Mouse (Mus musculus) midbrain, postnatal 0 days (tissue): ENCODE measurements around the gene Actl7a. TPM values are rescaled to one million over a fixed set of nuclear protein-coding genes. Genes with fewer than 3 reads are reported as not detected.

ENCODE experiments used
- ATAC-seq: fragments of 200-750 bp; cut with Nextera tagmentation; 2 replicates; pipeline ENCODE4 v1.8.0; 2017; ENCODE audit warnings: moderate number of reproducible peaks, mild to moderate bottlenecking, moderate TSS enrichment, moderate library complexity; ENCODE audit not compliant: low FRiP score
- DNase-seq: peaks from one replicate; pipeline ENCODE4 v3.0.0-alpha.2; 2015; ENCODE audit warnings: low spot score
- H3K27ac ChIP-seq: fragments of 300-500 bp; sonication (generic); 2 replicates; pipeline ENCODE4 v1.5.1; 2014; ENCODE audit warnings: low read depth, mild to moderate bottlenecking, low read length, mixed read lengths
- H3K27me3 ChIP-seq: fragments of 300-500 bp; sonication (generic); 2 replicates; pipeline ENCODE4 v1.6.1; 2014; ENCODE audit warnings: low read length, control low read depth, mixed read lengths; ENCODE audit not compliant: insufficient read depth
- H3K36me3 ChIP-seq: fragments of 300-500 bp; sonication (generic); 2 replicates; pipeline ENCODE4 v1.6.1; 2014; ENCODE audit warnings: low read length, control low read depth, mixed read lengths; ENCODE audit not compliant: insufficient read depth
- H3K4me1 ChIP-seq: fragments of 300-500 bp; sonication (generic); 2 replicates; pipeline ENCODE4 v1.6.1; 2014; ENCODE audit warnings: mild to moderate bottlenecking, control low read depth, antibody characterized with exemption, low read length, mixed read lengths; ENCODE audit not compliant: insufficient read depth
- H3K4me2 ChIP-seq: fragments of 300-500 bp; sonication (generic); 2 replicates; pipeline ENCODE4 v1.6.1; 2014; ENCODE audit warnings: low read depth, mild to moderate bottlenecking, low read length, mixed read lengths; ENCODE audit not compliant: poor library complexity, severe bottlenecking
- H3K4me3 ChIP-seq: fragments of 300-500 bp; sonication (generic); 2 replicates; pipeline ENCODE4 v1.5.1; 2014; ENCODE audit warnings: low read depth, mild to moderate bottlenecking, low read length, moderate library complexity
- H3K9ac ChIP-seq: fragments of 300-500 bp; sonication (generic); replicated peaks from 2 replicates; pipeline ENCODE4 v1.6.1; 2014; ENCODE audit warnings: mild to moderate bottlenecking, low read length, moderate library complexity, mixed read lengths; ENCODE audit not compliant: poor library complexity, severe bottlenecking
- H3K9me3 ChIP-seq: fragments of 300-500 bp; sonication (generic); 2 replicates; pipeline ENCODE4 v1.6.1; 2016; ENCODE audit warnings: low read length, control low read depth
- CTCF ChIP-seq: IDR thresholded peaks from 2 replicates; pipeline ENCODE4 v1.5.1; 2016; ENCODE audit warnings: antibody characterized with exemption, mild to moderate bottlenecking
- WGBS: fragments of 180-500 bp; shearing (Covaris S2); extraction: QIAGEN DNeasy Blood & Tissue Kit; methylation state at CpG from one replicate; pipeline ENCODE4 v1.1.7; 2014; 5-methylcytosine and 5-hydroxymethylcytosine counted together
- polyA plus RNA-seq: library from polyadenylated mRNA; unstranded; fragments of >200 nt; fragmentation: Nextera tagmentation; extraction: Ambion mirVana; gene quantifications from 2 replicates; pipeline ENCODE4 v1.2.1, GENCODE M21; 2015
- total RNA-seq: library from RNA; depleted of rRNA; stranded (reverse); fragments of >200 nt; gene quantifications from 2 replicates; pipeline ENCODE4 v1.2.3, GENCODE M21; 2014

Actl7a gene
- total and polyA plus RNA-seq, 2 experiments from 2014 or later = not detected

GRCm38 (mm10) chr4:56717932-56718331 lies 25.3 kb upstream of the Actl7a start:
- Histone ChIP-seq H3K27me3 (no peaks in the 10 kb centered on the region), H3K9ac (no peak overlapping the region), H3K9me3 (no peaks in the 10 kb centered on the region), H3K27ac (no peak overlapping the region), H3K4me3 (no peak overlapping the region), H3K4me1 (no peaks in the 10 kb centered on the region), H3K4me2 (no peak overlapping the region), H3K36me3 (no peaks in the 10 kb centered on the region)
- no peak for TF ChIP-seq CTCF
- DNase-seq (no peak), ATAC-seq (no peak)
- 97% methylated on average over 3 of the region's 3 CpGs for WGBS

GRCm38 (mm10) chr4:56718573-56719442 lies 24.4 kb upstream of the Actl7a start:
- no peak overlapping the region for H3K4me2 ChIP-seq
- H3K9ac ChIP-seq = no peak overlapping the region
- no peaks in the 10 kb centered on the region for H3K4me1 ChIP-seq
- no peak for TF ChIP-seq CTCF
- ATAC-seq (0 out of 2 replicates have a peak, but pooled peaks have one; percentile 41), DNase-seq (no peak)
- WGBS = 53% methylated on average over 12 of the region's 12 CpGs
- H3K27ac ChIP-seq = 0 out of 2 replicates have a peak overlapping the region, but pooled peaks have one; percentile 12
- no peaks in the 10 kb centered on the region for H3K27me3 ChIP-seq
- H3K36me3 ChIP-seq = no peaks in the 10 kb centered on the region
- H3K4me3 ChIP-seq = no peak overlapping the region
- no peaks in the 10 kb centered on the region for H3K9me3 ChIP-seq

- Histone ChIP-seq H3K27ac (0 out of 2 replicates have a peak overlapping the region, but pooled peaks have one; percentile 12), H3K27me3 (no peaks in the 10 kb centered on the region), H3K9ac (no peak overlapping the region)
Measured at GRCm38 (mm10) chr4:56719456-56719855, 23.8 kb upstream of the Actl7a start.

GRCm38 (mm10) chr4:56720403-56720802 lies 22.8 kb upstream of the Actl7a start:
- H3K27ac ChIP-seq = no peak overlapping the region
- no peak for ATAC-seq
- TF ChIP-seq CTCF = no peak
- H3K27me3 ChIP-seq = no peaks in the 10 kb centered on the region
- no peak overlapping the region for H3K4me2 ChIP-seq
- H3K9ac ChIP-seq = no peak overlapping the region
- no peak overlapping the region for H3K4me3 ChIP-seq
- H3K9me3 ChIP-seq = no peaks in the 10 kb centered on the region
- no peaks in the 10 kb centered on the region for H3K4me1 ChIP-seq
- no peak for DNase-seq
- no peaks in the 10 kb centered on the region for H3K36me3 ChIP-seq
- WGBS = 84% methylated on average over 9 of the region's 9 CpGs

More at GRCm38 (mm10) chr4:56719456-56719855, 23.8 kb upstream of the Actl7a start:
- Histone ChIP-seq H3K4me1 (no peaks in the 10 kb centered on the region), H3K9me3 (no peaks in the 10 kb centered on the region), H3K36me3 (no peaks in the 10 kb centered on the region), H3K4me2 (no peak overlapping the region), H3K4me3 (no peak overlapping the region)
- 59% methylated on average over 9 of the region's 9 CpGs for WGBS
- TF ChIP-seq CTCF = no peak
- ATAC-seq (no peak), DNase-seq (no peak)

- 35% methylated on average over 3 of the region's 3 CpGs for WGBS
- ATAC-seq (no peak), DNase-seq (peak; percentile 22)
- TF ChIP-seq CTCF = peak; percentile 71
- no peaks in the 10 kb centered on the region for H3K9me3 ChIP-seq
- H3K36me3 ChIP-seq = no peaks in the 10 kb centered on the region
- no peak overlapping the region for H3K4me2 ChIP-seq
- H3K9ac ChIP-seq = no peak overlapping the region
- no peaks in the 10 kb centered on the region for H3K27me3 ChIP-seq
- H3K4me1 ChIP-seq = no peaks in the 10 kb centered on the region
- H3K27ac ChIP-seq = no peak overlapping the region
- H3K4me3 ChIP-seq = no peak overlapping the region
Measured at GRCm38 (mm10) chr4:56721469-56721868, 21.7 kb upstream of the Actl7a start.

DNA sequence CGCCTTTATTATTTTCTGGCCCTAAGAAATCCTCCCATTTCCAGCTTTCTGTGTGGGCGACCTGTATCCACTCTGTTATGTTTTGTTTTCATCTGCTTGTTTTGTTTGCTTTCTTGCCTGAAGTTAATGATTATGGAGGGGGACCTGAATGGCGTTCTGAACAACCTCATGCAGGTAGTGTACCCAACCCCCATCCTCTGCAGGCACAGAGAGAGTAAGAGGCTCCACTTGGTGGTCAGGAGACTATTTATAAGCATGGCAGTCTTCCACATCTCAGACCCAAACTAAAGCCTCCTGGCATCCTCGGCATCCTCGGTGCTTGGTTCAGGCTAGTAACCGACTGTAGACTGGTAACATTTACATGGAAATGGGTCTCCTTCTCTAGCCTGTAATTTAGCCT lies 20.9 kb upstream of the Actl7a start:
- Histone ChIP-seq H3K4me1 (no peaks in the 10 kb centered on the region), H3K4me3 (no peak overlapping the region), H3K9ac (no peak overlapping the region), H3K4me2 (no peak overlapping the region), H3K27me3 (no peaks in the 10 kb centered on the region), H3K36me3 (no peaks in the 10 kb centered on the region), H3K27ac (no peak overlapping the region), H3K9me3 (peaks cover under 1% of the 10 kb centered on the region; the same call in 1 of the 2 replicates)
- no peak for TF ChIP-seq CTCF
- ATAC-seq (no peak), DNase-seq (no peak)
- 76% methylated on average over 6 of the region's 6 CpGs for WGBS
